Mouse (Mus musculus) layer of hippocampus, postnatal 10 days (tissue): ENCODE measurements around the gene Ppfia2. TPM values are rescaled to one million over a fixed set of nuclear protein-coding genes. Genes with fewer than 3 reads are reported as not detected.

Source experiments
- DNase-seq, 2 experiments: peaks; one replicate each; pipeline ENCODE4 v3.0.0; 2021; ENCODE audit warnings: low spot score in 2 of 2
- long read RNA-seq: library from polyadenylated mRNA; stranded (forward); transcript quantifications from one replicate; pipeline ENCODE4 v2.0.0, GENCODE M21; 2023
- total RNA-seq, 2 experiments: library from RNA; stranded (reverse); gene quantifications; 2 replicates each; pipeline ENCODE4 v1.2.3; 2021

The Ppfia2 gene
- total RNA-seq = 100 to 1,000 TPM; 111 to 117 TPM
- long read RNA-seq, full-length matches to known transcripts = 2 of 14 reads
- long read RNA-seq, partial matches to known transcripts = 5 of 14 reads
- long read RNA-seq, other reads (novel, unspliced or antisense) = 7 of 14 reads

DNA sequence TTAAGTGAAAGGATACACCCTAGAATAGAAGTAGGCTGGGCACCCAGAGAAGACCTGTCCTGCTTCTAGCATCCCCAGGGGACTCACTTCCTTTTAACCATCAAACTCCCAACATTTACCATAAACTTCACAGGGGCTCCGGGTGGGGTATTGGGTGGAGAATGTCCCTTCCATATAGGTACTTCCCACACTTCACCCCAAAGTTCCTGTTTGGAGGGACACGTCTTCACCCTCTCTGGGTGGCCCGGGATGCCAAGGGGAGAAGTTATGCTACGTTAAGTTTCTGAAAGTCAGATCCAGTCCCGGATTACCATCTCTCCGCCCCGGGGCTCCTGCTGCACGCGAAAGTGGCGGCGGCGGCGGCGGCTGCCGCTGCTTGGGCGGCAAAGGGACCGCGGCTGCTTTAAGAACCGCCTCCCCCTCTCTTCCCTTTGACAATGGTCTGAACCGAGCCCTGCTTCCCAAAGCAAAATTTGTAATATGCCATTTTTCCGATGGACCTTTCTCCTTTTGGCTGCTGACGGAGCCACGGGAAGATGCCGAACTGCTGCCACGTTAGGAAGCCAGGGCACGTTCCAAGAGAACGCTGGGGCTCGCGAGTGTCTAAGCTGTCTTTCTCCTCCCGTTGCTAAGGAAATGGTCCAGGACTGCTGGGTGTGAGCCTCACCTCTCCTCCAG, at the start of gene Ppfia2:
Ppfia2 (plus strand) TSS at position 485 of the 678 bp plus-strand sequence.
- peak; percentile 66 to 77 for DNase-seq

DNA sequence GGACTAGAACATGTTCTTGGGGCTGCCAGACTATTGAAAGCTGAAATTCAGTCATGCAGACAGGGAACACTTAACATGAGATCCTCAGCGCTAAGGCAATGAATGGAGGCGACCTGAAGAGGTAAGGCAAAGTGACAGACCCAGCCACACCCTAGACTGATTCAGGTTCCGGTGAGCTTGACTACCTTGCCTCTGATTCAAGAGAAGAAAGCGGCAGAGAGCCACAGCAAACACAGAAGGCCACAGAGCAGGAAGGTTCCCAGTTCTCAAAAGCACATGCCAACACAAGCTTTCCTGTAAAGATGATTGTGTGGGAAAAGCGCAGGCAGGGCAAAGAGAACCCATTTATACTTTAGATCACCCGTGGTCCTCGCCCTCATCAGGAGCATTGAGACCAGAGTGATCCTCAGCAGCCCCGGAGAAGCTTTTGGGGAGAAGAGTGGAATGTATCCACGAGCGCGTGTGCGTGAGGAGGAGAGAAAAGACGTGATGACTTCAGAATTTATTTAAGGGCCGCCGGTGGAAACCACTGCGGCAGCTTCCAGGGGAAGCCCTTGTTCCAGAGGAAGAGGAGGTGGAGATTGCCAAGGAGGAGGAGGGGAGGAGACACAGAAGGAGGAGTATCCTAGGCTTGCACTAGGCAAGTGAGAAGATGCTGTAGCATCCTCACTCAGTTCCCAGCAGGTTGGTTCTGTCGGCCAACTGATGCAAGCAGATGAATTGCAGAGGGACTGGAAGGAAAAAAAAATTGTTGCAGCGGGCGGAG, 1.0 kb upstream of the Ppfia2 start:
- DNase-seq = peak; percentile 55 to 66

DNA sequence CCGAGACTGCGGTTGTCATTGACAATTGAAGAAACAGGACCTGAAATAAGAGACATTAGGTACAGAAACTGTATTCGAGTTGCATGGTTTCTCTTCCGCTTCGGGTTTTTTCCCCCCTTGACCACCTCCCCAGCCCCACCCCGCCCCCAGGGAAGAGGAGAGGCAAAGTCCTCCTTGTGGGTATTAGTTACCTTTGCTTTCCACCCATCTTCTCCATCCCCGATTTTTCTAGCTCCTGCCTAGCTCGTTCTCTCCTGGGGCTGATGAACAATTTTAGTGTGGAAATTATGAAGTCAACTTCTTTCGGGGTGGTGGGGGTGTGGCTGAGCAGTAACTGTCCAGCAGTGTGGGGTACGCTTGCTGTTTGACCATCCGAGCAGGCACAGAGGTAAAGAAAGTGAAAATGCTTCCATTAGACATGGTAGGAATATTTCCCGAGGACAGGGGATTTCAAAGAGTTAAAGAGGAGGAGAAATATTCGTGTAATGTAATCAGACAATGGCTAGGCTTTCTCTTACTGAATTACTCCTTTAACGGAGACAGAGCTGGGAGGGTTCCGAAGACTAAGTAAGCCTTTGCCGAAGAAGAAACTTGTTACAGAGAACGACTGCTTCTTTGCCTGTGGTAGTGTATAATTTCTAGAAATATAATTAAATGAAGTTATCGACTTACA, 530 bp downstream of the Ppfia2 start:
- DNase-seq = peak; percentile 12 to 27

DNA sequence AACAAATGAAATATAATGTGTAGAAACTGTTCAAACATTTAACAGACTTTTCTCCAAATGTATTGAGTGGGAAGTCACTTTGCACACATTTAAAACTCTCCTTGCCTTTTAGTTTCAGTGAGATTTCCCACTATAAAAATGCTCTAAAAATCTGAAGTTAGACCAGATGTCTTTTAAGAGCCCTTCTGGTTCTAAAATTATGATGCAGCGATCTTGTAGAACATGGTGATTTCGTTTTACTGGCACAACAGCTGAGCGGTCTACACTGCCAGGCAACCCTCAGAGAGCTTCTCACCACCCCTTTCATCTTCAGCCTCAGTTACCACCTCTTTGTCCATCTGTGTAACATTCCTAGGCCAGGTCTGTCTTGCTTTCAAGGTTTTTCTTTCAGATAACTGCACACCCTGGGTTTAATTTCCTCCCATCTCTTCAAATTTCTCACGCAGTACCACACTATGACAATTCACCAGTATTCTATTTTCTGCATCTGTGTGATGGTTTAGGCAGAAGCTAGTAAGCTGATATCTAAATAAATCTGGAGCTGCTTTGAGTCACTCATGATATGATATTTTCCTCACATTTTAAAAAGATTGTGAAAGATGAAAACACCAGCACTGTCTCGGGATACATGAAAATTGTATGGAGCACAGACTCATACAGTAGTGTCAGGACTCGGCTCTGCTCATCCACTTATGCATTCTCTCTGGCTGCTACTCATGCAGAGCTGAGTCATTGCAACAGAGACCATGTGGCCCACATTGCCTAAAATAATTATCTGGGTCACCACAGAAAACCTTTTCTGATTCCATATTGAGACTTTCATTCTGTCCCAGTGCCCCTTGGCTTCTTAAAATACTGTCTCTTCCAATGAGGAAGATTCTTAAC, 39.4 kb downstream of the Ppfia2 start:
- peak in 1 of 2 experiments; percentile 8 for DNase-seq

DNA sequence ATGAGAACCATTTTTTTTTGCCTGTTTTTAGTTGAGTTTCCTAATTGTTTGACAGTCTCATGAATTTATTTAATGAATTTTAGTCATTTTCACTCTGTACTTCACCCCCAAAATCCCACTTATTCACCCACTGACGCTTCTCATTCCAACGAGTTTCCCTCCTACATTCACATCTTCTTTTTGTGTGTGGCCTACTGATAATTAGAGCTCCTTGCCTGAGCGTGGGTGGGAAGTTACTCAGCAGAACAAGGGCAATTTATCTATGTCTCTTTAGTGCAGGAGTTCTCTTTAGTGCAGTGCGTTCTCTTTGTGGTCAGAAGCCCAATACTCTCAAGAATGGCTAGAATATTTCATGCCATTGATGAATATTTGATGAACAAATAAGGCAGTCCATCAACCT, 95.9 kb downstream of the Ppfia2 start:
- DNase-seq = no peak

DNA sequence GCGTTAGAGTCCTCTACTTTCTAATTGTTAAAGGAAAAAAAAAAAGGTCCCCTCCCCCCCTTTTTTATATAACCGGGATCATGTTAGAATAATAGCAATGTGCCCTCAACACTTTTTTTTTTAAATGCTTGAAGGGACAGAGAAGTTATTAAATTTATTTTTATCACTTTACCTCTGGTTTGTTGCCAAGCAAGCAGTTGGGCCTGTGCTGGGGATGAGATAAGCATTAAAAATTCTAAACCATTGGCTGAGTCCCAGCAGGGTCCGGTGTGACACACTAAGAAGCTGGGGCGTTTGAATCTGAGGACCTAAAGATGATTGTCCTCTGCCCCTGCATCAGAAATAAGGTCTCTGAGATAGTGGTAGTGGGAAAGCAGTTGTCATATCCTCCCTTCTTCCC, 114.9 kb downstream of the Ppfia2 start:
- DNase-seq = no peak

DNA sequence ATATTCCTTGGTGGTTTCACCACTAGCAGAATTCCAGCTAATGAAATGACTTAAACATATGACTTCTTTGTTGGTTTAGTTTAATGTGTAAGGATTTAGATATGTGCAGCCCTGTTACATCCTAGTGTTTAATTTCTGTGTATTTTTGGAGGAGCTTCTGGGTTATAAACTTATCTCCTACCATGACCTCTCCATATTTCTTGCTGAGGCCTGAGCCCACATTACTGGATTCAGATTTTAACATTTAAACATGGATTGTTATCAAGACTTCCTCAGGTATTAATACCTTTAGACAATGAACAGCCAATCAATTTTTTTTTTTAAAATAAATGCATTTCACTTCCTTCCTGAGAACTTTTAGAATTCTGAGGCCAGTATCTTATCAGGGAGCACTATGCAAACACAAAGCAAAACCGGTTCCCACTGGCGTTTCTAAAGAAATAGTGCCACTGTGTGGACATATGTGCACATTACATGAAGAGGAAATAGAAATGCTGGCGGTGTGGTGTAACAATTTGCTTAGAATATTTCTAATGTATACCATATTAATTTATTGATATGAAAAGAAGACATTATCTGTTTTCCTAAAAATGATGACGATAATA, 115.4 kb downstream of the Ppfia2 start:
- peak; percentile 21 to 58 for DNase-seq

DNA sequence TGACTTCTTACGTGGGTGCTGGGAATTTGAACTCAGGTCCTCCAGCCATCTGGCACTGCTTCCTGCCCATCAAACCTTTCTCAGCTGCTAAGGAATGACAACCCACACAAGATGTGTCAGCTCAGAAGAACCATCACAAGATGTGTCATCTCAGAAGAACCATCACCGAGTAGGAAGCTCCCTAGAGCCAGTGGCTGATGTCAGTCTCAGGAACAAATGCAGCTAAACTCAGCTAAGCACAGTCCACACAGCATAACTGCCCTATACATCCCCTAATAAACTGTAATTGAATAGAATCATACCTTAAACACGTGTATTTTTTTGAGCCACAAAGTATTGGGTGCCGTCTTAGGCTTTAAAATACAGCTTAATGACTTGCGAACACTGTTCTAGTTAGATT, 117.7 kb downstream of the Ppfia2 start:
- DNase-seq = no peak

DNA sequence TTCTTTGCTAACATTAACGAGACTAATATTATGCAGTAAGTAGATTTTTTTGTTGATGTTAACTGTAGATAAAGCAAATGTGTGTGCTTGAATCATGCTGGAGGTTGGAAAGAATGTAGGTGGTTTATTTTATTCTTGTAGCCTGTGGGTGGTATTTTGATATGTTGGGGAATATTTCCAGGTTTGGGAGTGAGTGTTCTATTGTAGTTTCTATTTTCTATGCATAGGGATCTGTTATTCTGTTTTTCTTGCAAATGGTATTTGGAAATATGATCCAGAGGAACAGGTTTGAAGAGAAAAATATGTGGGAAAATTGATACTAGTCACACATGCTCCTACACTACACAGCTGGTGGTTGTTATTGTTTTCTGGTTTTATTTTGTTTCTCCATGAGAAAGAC, 120.8 kb downstream of the Ppfia2 start:
- DNase-seq = no peak

DNA sequence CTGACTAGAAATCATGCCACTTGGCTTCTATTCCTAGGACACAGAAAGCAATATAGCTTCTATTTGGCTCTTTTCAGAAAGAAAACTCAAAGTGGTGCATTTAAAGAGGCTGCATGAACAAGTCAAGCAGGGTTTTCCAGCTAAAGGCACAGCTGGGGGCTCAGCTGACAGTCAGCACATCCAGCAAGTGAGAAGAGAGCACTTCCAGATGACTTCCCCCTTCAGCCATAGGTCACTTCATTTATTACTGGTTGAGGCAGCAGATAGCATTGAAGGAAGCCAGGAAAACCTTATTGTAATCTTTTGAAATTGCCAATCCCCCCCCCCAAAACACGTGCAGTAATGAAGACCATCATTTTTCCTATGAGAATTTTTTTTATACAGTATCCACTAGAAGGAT, 126.8 kb downstream of the Ppfia2 start:
- DNase-seq = no peak

DNA sequence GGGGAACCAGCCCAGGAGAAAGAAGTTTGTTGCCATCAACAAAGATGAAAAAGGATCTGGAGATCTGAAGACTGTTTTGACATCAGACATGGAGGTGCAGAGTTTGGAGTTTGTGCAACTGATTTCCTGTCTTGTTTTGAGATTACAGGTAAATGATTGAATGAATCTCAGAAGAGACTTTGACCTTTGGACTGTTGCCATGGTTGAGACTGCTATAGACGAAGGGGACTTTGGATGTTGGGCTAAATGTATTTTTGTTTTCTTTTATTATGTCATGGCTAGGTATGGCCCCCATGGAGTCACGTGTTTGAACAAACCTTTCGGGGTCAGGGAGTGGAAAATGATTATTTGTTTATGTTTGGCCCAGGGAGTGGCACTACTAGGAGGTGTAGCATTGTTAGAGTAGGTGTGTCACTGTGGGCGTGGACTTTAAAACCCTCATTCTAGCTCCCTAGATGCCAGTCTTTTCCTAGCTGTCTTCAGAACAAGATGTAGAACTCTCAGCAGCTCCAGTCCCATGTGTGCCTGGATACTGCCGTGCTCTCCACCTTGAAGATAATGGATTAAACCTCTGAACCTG, 133.3 kb downstream of the Ppfia2 start:
- no peak for DNase-seq

DNA sequence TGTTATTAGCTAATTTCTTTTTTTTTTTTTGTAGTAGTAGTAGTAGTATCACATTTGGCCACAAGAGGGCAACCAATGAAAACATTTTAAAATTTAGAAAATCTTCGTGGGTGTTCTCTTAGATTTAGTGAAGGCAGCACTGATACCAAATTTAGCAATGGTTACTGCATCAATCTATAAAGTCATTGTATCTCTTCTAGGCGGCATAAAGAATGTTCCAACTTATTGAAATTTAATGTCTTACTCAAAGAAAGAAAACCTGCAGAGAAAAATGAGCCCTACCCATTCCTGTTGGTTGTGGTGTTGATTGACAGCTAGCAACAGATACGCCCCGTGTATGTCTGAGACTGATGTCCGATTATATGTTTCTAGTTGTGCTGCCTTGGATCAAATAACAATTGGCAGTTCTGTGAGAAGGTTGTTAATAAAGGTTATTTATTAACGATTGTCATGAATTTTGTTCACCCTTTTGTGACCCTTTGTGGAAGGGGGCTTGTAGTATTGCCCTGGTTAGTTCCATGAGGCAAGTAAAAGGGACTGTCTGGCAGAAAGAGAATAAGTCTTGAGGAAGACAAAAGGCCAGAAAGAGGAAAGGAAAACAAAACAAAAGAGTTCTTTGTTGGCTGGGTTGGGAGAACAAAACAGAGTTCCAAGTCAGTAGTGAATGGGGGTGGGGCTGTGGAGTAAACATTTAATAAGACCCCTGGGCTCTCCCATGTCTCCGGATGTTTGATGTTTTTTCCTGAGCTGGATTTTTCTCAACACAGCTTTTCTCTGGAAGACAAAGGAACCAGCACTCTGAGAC, 139.2 kb downstream of the Ppfia2 start:
- no peak for DNase-seq

DNA sequence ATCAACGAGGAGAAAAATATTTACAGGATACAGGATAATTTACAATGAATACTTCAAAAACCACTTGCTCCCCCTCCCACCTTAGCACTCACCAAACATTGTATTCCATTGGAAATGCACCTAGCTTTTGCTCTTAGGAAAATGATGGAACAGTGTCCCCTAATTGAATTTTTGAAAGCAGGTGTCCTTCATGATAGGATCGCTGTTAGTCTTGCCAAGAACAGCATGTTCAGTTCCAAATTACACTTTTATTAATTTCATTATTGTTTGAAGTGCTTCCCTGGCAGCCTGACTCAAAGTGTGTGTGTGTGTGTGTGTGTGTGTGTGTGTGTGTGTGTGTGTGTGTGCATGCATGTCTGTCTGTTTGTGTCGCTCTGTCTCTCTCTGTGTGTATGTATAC, 140.1 kb downstream of the Ppfia2 start:
- no peak for DNase-seq

DNA sequence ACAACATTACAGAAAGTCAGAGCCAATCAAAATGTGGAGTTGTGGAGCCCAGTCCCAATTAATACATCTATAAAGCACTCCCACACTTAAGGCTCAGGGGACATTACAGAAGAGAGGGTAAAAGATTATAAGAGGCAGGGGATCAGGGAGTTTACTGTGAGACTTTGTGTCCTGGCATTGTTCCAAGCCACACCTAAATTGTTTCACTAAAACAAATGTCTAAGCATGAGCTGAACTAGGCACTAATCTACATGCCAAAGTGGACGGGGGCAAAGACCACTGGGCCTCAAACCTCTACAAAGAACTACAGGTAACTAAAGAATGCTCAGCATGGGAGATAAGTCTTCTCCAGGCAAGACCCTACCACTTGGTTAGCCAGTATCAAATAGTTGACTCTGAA, 148.1 kb downstream of the Ppfia2 start:
- no peak for DNase-seq

DNA sequence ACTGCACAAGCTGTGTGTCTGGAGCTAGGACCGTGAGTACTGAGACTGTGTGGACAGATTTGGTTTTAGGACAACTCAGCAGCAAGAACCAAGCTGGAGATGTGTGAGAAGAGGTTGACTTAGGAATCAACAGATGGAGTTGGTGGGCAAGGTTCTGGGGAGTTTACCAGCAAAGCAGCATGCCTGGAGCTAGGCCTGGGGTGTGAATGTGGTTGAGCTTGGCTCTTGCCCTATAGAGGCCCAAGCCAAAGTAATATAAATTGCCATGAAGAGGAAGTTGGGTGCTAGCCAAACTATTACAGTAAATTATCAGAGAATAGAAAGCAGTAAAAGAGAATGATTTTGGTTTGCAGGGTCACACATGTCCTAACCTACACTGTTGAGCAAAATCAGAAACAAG, 150.8 kb downstream of the Ppfia2 start:
- no peak for DNase-seq

DNA sequence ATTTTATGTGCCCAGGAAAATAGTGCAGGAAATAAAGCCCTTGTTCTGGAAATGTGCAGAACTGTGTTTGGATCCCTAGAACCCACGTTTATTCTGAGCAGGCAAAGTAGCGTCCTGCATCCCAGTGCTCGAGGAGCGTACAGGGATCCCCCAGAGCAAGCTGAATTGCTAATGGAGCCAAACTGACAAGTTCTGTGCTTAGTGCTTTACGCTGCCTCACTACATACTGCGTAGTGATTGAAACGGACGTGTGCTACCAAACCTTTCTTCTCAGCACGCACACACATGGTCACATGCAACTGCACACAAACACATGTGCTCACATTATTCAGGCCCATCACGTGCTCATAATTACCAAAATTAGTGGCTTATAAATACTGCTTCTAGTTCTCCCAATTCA, 153.2 kb downstream of the Ppfia2 start:
- no peak for DNase-seq

DNA sequence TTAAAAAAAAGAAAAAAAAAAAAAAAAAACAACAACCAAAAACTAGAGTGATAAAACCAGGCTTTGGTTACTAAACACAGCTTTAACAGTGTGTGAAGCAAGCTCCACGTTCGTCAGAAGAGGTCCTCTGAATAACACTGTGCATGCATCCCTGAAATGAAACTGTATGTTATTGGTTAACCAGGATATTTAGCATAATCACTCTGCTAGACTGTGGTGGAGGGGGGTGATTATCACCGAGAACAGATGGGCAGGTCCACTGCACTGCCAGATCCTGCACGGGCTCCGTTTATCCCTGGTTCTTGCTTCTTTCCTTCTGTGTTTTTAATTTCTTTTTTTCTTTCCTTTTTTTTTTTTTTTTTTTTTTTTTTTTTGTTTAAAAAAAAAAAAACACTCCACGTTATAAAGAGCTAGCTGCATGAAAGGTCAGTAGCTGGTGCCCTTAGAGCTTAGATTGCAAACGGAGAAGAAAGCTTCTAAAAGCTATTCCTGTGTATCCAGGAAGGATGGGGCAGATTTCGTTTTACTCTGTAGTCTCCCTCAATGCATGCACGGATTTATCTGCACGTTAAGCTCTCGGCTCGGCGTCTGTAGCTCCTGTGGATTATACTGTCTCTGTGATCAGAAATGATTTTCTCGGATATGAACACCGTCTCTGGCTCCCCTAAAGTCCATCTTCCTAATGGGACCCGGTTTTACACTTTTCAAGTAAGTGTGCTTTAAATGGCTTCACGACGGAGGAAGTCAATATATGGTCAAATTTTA, 162.2 kb downstream of the Ppfia2 start:
- peak in 1 of 2 experiments; percentile 47 for DNase-seq

DNA sequence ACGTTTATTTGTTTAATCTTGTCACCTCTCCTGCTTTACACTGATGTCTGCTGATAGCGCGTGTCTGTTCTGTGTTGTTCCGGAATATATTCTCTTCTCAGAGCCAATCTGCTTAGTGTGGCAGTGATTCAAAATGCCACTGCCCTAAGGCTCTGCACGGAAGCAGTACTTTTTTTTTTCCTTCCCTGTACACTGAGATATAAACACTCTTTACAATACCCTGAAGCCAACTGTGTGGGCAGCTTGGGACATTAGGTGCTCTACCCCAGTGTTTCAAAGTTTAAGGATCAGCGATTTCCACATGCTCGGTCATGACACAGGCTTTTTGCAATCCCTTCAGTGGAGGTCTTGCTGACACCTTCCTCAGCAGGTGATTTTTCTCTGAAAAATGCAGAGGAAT, 163.8 kb downstream of the Ppfia2 start:
- no peak for DNase-seq

DNA sequence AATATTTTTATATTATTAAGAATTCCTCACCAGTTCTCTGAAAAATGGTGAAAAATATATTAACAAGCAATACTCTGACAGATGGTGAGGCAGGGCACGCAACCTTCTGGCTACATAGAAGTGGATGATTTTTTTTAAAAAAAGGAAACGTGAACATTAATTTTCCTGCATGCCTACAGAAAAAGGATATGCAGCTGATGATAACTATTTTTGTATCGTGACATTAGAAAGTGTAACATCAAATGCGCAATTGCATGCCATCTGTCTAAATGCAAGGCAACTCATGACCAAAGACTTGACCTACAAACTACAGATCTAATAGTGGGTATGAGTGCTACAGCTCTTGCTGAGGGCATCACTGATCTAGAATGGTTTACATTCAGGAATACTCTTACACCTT, 182.1 kb downstream of the Ppfia2 start:
- no peak for DNase-seq
